Mouse (Mus musculus): ENCODE results near the gene Mylpf. TPM values are rescaled to one million over a fixed set of nuclear protein-coding genes. Genes with fewer than 3 reads are reported as not detected.

Mylpf gene
- polyA plus RNA-seq, 1 experiment: 1.2 TPM

GRCm38 (mm10) chr7:127232622-127233367, 24.1 kb downstream of the Mylpf start, which contains the start of the genes Zfp553 and Sept1:
Zfp553 (plus strand) TSS chr7:127233061.
Sept1 (minus strand) TSS chr7:127233130.
- no peak for TF ChIP-seq GATA1 (IDR thresholded peaks at IDR 0.05; ENCODE audit: low read length)

GRCm38 (mm10) chr7:127233368-127233749, 24.7 kb downstream of the Mylpf start:
- no peak for TF ChIP-seq GATA1 (IDR thresholded peaks at IDR 0.05; ENCODE audit: low read length)

- TF ChIP-seq GATA1 (IDR thresholded peaks at IDR 0.05; ENCODE audit: low read length): peak; percentile 19
Measured at GRCm38 (mm10) chr7:127233765-127234164, 25.1 kb downstream of the Mylpf start.

GRCm38 (mm10) chr7:127234777-127235176, 26.1 kb downstream of the Mylpf start:
- no peak for TF ChIP-seq GATA1 (IDR thresholded peaks at IDR 0.05; ENCODE audit: low read length)

GRCm38 (mm10) chr7:127243361-127243867, 34.7 kb downstream of the Mylpf start:
- TF ChIP-seq GATA1 (IDR thresholded peaks at IDR 0.05; ENCODE audit: low read length): no peak

- TF ChIP-seq GATA1 (IDR thresholded peaks at IDR 0.05; ENCODE audit: low read length): no peak
Measured at GRCm38 (mm10) chr7:127243870-127244657, 35.4 kb downstream of the Mylpf start, which contains the start of gene Zfp771. Zfp771 (plus strand) TSS chr7:127244274.

GRCm38 (mm10) chr7:127244658-127245510, 36.2 kb downstream of the Mylpf start:
- no peak for TF ChIP-seq GATA1 (IDR thresholded peaks at IDR 0.05; ENCODE audit: low read length)

- no peak for TF ChIP-seq GATA1 (IDR thresholded peaks at IDR 0.05; ENCODE audit: low read length)
Measured at GRCm38 (mm10) chr7:127252414-127252813, 43.7 kb downstream of the Mylpf start.

DNA sequence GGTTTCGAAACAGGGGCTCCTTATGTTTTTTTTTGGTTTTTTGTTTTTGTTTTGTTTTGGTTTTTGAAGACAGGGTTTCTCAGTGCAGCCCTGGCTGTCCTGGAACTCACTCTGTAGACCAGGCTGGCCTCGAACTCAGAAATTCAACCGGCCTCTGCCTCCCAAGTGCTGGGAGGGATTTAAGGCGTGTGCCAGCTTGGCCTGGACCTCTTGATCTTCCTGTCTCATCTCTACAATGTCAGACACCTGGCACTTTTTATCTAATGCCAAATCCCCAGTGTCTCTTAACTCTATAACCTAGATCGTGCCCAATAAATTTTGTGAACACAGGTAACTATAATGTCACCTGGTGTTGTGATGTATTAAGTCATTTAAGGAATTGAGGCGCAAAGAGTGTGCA, 44.7 kb downstream of the Mylpf start:
- TF ChIP-seq GATA1 (IDR thresholded peaks at IDR 0.05; ENCODE audit: low read length): no peak

- TF ChIP-seq GATA1 (IDR thresholded peaks at IDR 0.05; ENCODE audit: low read length): no peak
Measured at GRCm38 (mm10) chr7:127253821-127254769, 45.4 kb downstream of the Mylpf start.

- no peak for TF ChIP-seq GATA1 (IDR thresholded peaks at IDR 0.05; ENCODE audit: low read length)
Measured at GRCm38 (mm10) chr7:127255008-127255407, 46.3 kb downstream of the Mylpf start.

- TF ChIP-seq GATA1 (IDR thresholded peaks at IDR 0.05; ENCODE audit: low read length): no peak
Measured at GRCm38 (mm10) chr7:127255965-127256364, 47.3 kb downstream of the Mylpf start.

- TF ChIP-seq GATA1 (IDR thresholded peaks at IDR 0.05; ENCODE audit: low read length): no peak
Measured at GRCm38 (mm10) chr7:127256518-127256917, 47.8 kb downstream of the Mylpf start.
